Mouse (Mus musculus) myocyte (in vitro differentiated cells): Measurements from ENCODE around the gene Mmp14. TPM values are rescaled to one million over a fixed set of nuclear protein-coding genes. Genes with fewer than 3 reads are reported as not detected.

ENCODE experiments used
- H3K27me3 ChIP-seq: one replicate; pipeline ENCODE4 v1.6.1; 2011; ENCODE audit not compliant: control insufficient read depth, insufficient read depth, insufficient read length
- H3K36me3 ChIP-seq: one replicate; pipeline ENCODE4 v1.6.1; 2011; ENCODE audit not compliant: control insufficient read depth, insufficient read depth
- H3K4me2 ChIP-seq: one replicate; pipeline ENCODE4 v1.6.1; 2011; ENCODE audit warnings: low read depth, control low read depth
- H3K4me3 ChIP-seq: one replicate; pipeline ENCODE4 v1.5.1; 2011; ENCODE audit warnings: mild to moderate bottlenecking, control low read depth, moderate library complexity
- H3K79me2 ChIP-seq: one replicate; pipeline ENCODE4 v1.6.1; 2011; ENCODE audit not compliant: control insufficient read depth, insufficient read depth
- H3ac ChIP-seq: one replicate; pipeline ENCODE4 v1.6.1; 2011; ENCODE audit not compliant: control insufficient read depth, insufficient read length
- CEBPB ChIP-seq: IDR thresholded peaks from 2 replicates; pipeline ENCODE4 v1.6.1; 2011; ENCODE audit warnings: mild to moderate bottlenecking, moderate library complexity; ENCODE audit not compliant: poor library complexity, insufficient read depth, severe bottlenecking
- E2F4 ChIP-seq: IDR thresholded peaks from one replicate; pipeline ENCODE4 v1.6.1; 2011; ENCODE audit warnings: mild to moderate bottlenecking, control low read depth, moderate library complexity; ENCODE audit not compliant: insufficient read depth
- MAX ChIP-seq: IDR thresholded peaks from one replicate; pipeline ENCODE4 v1.6.1; 2011; ENCODE audit warnings: low read depth, mild to moderate bottlenecking, control low read depth
- MYOD1 ChIP-seq, 3 experiments: IDR thresholded peaks; one replicate each; pipeline ENCODE4 v1.6.1; 2011; ENCODE audit warnings: control low read depth in 2 of 3, low read depth in 2 of 3, mild to moderate bottlenecking in 2 of 3, moderate library complexity in 1 of 3; ENCODE audit not compliant: insufficient read length in 2 of 3, control insufficient read depth in 1 of 3
- MYOG ChIP-seq, 3 experiments: IDR thresholded peaks; one replicate each; pipeline ENCODE4 v1.6.1; 2011; ENCODE audit warnings: control low read depth in 2 of 3, low read depth in 2 of 3, mild to moderate bottlenecking in 2 of 3; ENCODE audit not compliant: insufficient read length in 2 of 3, control insufficient read depth in 1 of 3, insufficient read depth in 1 of 3
- POLR2A ChIP-seq: IDR thresholded peaks from one replicate; pipeline ENCODE4 v1.6.1; 2011; ENCODE audit warnings: low read depth, mild to moderate bottlenecking, control low read depth, moderate library complexity; ENCODE audit not compliant: insufficient read length
- POLR2AphosphoS2 ChIP-seq: IDR thresholded peaks from one replicate; pipeline ENCODE4 v1.6.1; 2011; ENCODE audit warnings: low read depth, control low read depth; ENCODE audit not compliant: insufficient read length
- REST ChIP-seq: IDR thresholded peaks from one replicate; pipeline ENCODE4 v1.6.1; 2011; ENCODE audit warnings: mild to moderate bottlenecking, control low read depth, moderate library complexity; ENCODE audit not compliant: insufficient read depth, insufficient read length
- SRF ChIP-seq: IDR thresholded peaks from one replicate; pipeline ENCODE4 v1.6.1; 2011; ENCODE audit warnings: low read depth; ENCODE audit not compliant: control insufficient read depth, insufficient read length
- TCF12 ChIP-seq: IDR thresholded peaks from one replicate; pipeline ENCODE4 v1.6.1; 2011; ENCODE audit warnings: mild to moderate bottlenecking, control low read depth; ENCODE audit not compliant: poor library complexity, insufficient read depth, severe bottlenecking
- TCF3 ChIP-seq: IDR thresholded peaks from one replicate; pipeline ENCODE4 v1.6.1; 2011; ENCODE audit warnings: low read depth, control low read depth; ENCODE audit not compliant: insufficient read length
- USF1 ChIP-seq: IDR thresholded peaks from one replicate; pipeline ENCODE4 v1.6.1; 2011; ENCODE audit warnings: low read depth, mild to moderate bottlenecking, control low read depth, moderate library complexity
- polyA plus RNA-seq: library from polyadenylated mRNA; unstranded; fragments of >200 nt; fragmentation: generic; extraction: Trizol; gene quantifications from one replicate; pipeline ENCODE4 v1.2.1, GENCODE M21; 2012; ENCODE audit warnings: missing spikeins

The Mmp14 gene
- polyA plus RNA-seq, 1 experiment = 108 TPM

- Histone ChIP-seq H3K79me2 (no peaks in the 10 kb centered on the region), H3ac (no peak overlapping the region), H3K4me2 (peak overlapping the region; percentile 70), H3K4me3 (peak overlapping the region; percentile 23), H3K27me3 (no peaks in the 10 kb centered on the region), H3K36me3 (no peaks in the 10 kb centered on the region)
- TF ChIP-seq USF1 = no peak
- no peak for TF ChIP-seq TCF12
- no peak for TF ChIP-seq E2F4
- no peak for TF ChIP-seq POLR2AphosphoS2
- no peak for TF ChIP-seq MAX
Observed at GRCm38 (mm10) chr14:54480673-54481072, 49.3 kb downstream of the Mmp14 start.

DNA sequence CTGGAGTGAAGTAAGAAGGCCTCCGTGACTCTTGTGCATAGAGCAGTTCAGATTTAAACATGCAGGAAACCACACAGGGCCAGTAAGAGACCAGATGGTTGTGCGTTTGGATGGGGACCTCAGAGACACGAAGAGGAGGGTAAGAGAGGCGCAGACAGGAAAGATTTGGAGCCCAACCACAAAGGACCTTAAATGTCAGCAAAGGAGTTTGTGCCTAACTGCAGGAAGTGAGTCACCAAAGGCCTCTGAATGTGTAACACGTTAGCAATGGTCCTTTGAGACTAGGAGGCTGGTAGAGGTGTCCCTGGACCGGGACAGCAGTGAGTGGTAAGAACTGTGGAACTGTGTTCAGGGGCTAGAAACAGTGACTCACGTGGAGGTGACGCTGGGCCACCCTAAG, 50.0 kb downstream of the Mmp14 start:
- Histone ChIP-seq H3K36me3 (no peaks in the 10 kb centered on the region), H3ac (no peak overlapping the region), H3K4me3 (peak overlapping the region; percentile 23), H3K4me2 (peak overlapping the region; percentile 70), H3K79me2 (no peaks in the 10 kb centered on the region), H3K27me3 (no peaks in the 10 kb centered on the region)
- TF ChIP-seq CEBPB = peak; percentile 66
- TF ChIP-seq POLR2AphosphoS2 = no peak

- TF ChIP-seq USF1 = no peak
- TF ChIP-seq MYOD1 (IDR thresholded peaks at IDR 0.05; ENCODE audit: control insufficient read depth in 1 of 3, insufficient read length in 2 of 3, low read depth in 2 of 3) = no peak
- TF ChIP-seq TCF3 = no peak
- TF ChIP-seq CEBPB = no peak
- TF ChIP-seq SRF = no peak
- no peak for TF ChIP-seq POLR2A
- TF ChIP-seq POLR2AphosphoS2 = no peak
- no peak for TF ChIP-seq MAX
- TF ChIP-seq REST = no peak
- TF ChIP-seq TCF12 = no peak
- no peak for TF ChIP-seq E2F4
- TF ChIP-seq MYOG (IDR thresholded peaks at IDR 0.05; ENCODE audit: control insufficient read depth in 1 of 3, insufficient read depth in 1 of 3, insufficient read length in 2 of 3, low read depth in 2 of 3) = no peak
- Histone ChIP-seq H3K4me3 (no peak overlapping the region), H3K79me2 (no peaks in the 10 kb centered on the region), H3K4me2 (no peak overlapping the region), H3K27me3 (no peaks in the 10 kb centered on the region), H3K36me3 (no peaks in the 10 kb centered on the region), H3ac (no peak overlapping the region)
Observed at GRCm38 (mm10) chr14:54482498-54482897, 51.1 kb downstream of the Mmp14 start.

DNA sequence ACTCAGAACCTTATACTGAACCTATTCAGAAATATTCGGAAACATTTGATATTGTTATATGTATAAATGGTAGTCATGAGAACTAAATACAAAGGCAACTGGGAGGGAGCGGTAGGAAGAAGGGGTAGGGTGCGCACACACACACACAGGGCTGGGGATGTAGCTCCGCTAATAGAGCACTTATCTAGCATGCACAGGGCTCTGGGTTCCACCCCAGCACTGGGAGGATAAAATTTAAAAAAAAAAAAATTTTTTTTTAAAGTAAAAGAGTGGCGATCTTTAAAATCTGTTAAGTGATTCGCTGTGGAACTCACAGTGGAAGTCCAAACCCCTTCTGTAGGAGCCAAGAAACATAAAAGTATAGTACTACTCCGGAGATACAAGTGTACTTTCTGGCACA, 54.5 kb downstream of the Mmp14 start:
- H3K4me3 ChIP-seq = no peak overlapping the region
- H3K36me3 ChIP-seq = no peaks in the 10 kb centered on the region
- H3K79me2 ChIP-seq = no peaks in the 10 kb centered on the region
- H3K4me2 ChIP-seq = no peak overlapping the region
- TF ChIP-seq MYOD1 (IDR thresholded peaks at IDR 0.05; ENCODE audit: control insufficient read depth in 1 of 3, insufficient read length in 2 of 3, low read depth in 2 of 3) (no peak), POLR2A (no peak), POLR2AphosphoS2 (no peak), CEBPB (no peak), MAX (no peak), TCF12 (no peak), REST (no peak), TCF3 (no peak), USF1 (no peak), MYOG (IDR thresholded peaks at IDR 0.05; ENCODE audit: control insufficient read depth in 1 of 3, insufficient read depth in 1 of 3, insufficient read length in 2 of 3, low read depth in 2 of 3) (no peak), SRF (no peak), E2F4 (no peak)
- no peaks in the 10 kb centered on the region for H3K27me3 ChIP-seq
- no peak overlapping the region for H3ac ChIP-seq

GRCm38 (mm10) chr14:54487732-54488131, 56.3 kb downstream of the Mmp14 start:
- no peak overlapping the region for H3ac ChIP-seq
- no peak for TF ChIP-seq TCF12
- TF ChIP-seq SRF = no peak
- no peak for TF ChIP-seq REST
- TF ChIP-seq MYOG (IDR thresholded peaks at IDR 0.05; ENCODE audit: control insufficient read depth in 1 of 3, insufficient read depth in 1 of 3, insufficient read length in 2 of 3, low read depth in 2 of 3) = no peak
- TF ChIP-seq POLR2AphosphoS2 = no peak
- TF ChIP-seq CEBPB = no peak
- no peak for TF ChIP-seq USF1
- no peak for TF ChIP-seq MAX
- TF ChIP-seq E2F4 = no peak
- TF ChIP-seq POLR2A = no peak
- no peak for TF ChIP-seq TCF3
- no peak for TF ChIP-seq MYOD1 (IDR thresholded peaks at IDR 0.05; ENCODE audit: control insufficient read depth in 1 of 3, insufficient read length in 2 of 3, low read depth in 2 of 3)
- no peak overlapping the region for H3K4me2 ChIP-seq
- H3K79me2 ChIP-seq = no peaks in the 10 kb centered on the region
- H3K27me3 ChIP-seq = no peaks in the 10 kb centered on the region
- H3K36me3 ChIP-seq = no peaks in the 10 kb centered on the region
- no peak overlapping the region for H3K4me3 ChIP-seq

- Histone ChIP-seq H3K4me2 (no peak overlapping the region), H3K79me2 (no peaks in the 10 kb centered on the region), H3K4me3 (no peak overlapping the region), H3K36me3 (no peaks in the 10 kb centered on the region), H3K27me3 (no peaks in the 10 kb centered on the region), H3ac (no peak overlapping the region)
- TF ChIP-seq TCF3 (no peak), POLR2AphosphoS2 (no peak), MYOD1 (IDR thresholded peaks at IDR 0.05; ENCODE audit: control insufficient read depth in 1 of 3, insufficient read length in 2 of 3, low read depth in 2 of 3) (no peak), MAX (no peak), USF1 (no peak), E2F4 (no peak), MYOG (IDR thresholded peaks at IDR 0.05; ENCODE audit: control insufficient read depth in 1 of 3, insufficient read depth in 1 of 3, insufficient read length in 2 of 3, low read depth in 2 of 3) (no peak), TCF12 (no peak), SRF (no peak), POLR2A (no peak), CEBPB (no peak), REST (no peak)
Observed at GRCm38 (mm10) chr14:54488350-54488749, 56.9 kb downstream of the Mmp14 start.
